Mouse (Mus musculus) liver, embryonic 14.5 days (tissue): ENCODE measurements at regions not wholly inside any gene's neighbourhood (a gene's known extent, or its start where the extent isn't known, plus 50 kb on each side); places are given as distances from the start of the nearest gene placed in this dataset.

ENCODE experiments used
- ATAC-seq: fragments of 200-750 bp; cut with Nextera tagmentation; 2 replicates; pipeline ENCODE4 v1.8.0; 2017; ENCODE audit warnings: moderate number of reproducible peaks, mild to moderate bottlenecking, moderate library complexity; ENCODE audit not compliant: insufficient read depth
- DNase-seq, 3 experiments: peaks; one replicate each; pipeline ENCODE4 v3.0.0-alpha.2; 2012 to 2013; ENCODE audit warnings: low read depth in 3 of 3, low spot score in 3 of 3
- H3K27ac ChIP-seq: fragments of 300-500 bp; sonication (generic); 2 replicates; pipeline ENCODE4 v1.5.1; 2014; ENCODE audit warnings: moderate library complexity, mild to moderate bottlenecking, control low read depth, inconsistent platforms
- H3K27me3 ChIP-seq: fragments of 300-500 bp; sonication (generic); 2 replicates; pipeline ENCODE4 v1.6.1; 2014; ENCODE audit warnings: mild to moderate bottlenecking, low read length, moderate library complexity; ENCODE audit not compliant: control insufficient read depth, insufficient read depth
- H3K36me3 ChIP-seq: fragments of 300-500 bp; sonication (generic); replicated peaks from 2 replicates; pipeline ENCODE4 v1.6.1; 2014; ENCODE audit warnings: low read depth; ENCODE audit not compliant: control insufficient read depth, insufficient read depth
- H3K4me1 ChIP-seq, 2 experiments: fragments of 200-500 bp in 1 of 2; fragments of 300-500 bp in 1 of 2; sonication (generic) in 1 of 2; replicated peaks; 2 replicates each; pipeline ENCODE4 v1.6.1; 2012 to 2014; ENCODE audit warnings: antibody characterized with exemption in 1 of 2, inconsistent platforms in 1 of 2, low read length in 1 of 2; ENCODE audit not compliant: control insufficient read depth in 2 of 2, insufficient read depth in 2 of 2
- H3K4me2 ChIP-seq: fragments of 300-500 bp; sonication (generic); 2 replicates; pipeline ENCODE4 v1.6.1; 2014; ENCODE audit warnings: low read depth, mild to moderate bottlenecking, control low read depth, moderate library complexity
- H3K4me3 ChIP-seq, 2 experiments: fragments of 200-500 bp in 1 of 2; fragments of 300-500 bp in 1 of 2; sonication (generic) in 1 of 2; 2 replicates each; pipeline ENCODE4 v1.5.1; 2012 to 2014; ENCODE audit warnings: low read depth in 2 of 2, low read length in 2 of 2, mild to moderate bottlenecking in 2 of 2, control low read depth in 1 of 2, inconsistent platforms in 1 of 2, moderate library complexity in 1 of 2; ENCODE audit not compliant: insufficient read depth in 1 of 2
- H3K9ac ChIP-seq: fragments of 300-500 bp; sonication (generic); replicated peaks from 2 replicates; pipeline ENCODE4 v1.6.1; 2014; ENCODE audit warnings: mild to moderate bottlenecking, control low read depth, moderate library complexity
- H3K9me3 ChIP-seq: fragments of 300-500 bp; sonication (generic); 2 replicates; pipeline ENCODE4 v1.6.1; 2016; ENCODE audit warnings: low read length, mixed read lengths; ENCODE audit not compliant: control insufficient read depth
- CTCF ChIP-seq: IDR thresholded peaks from 2 replicates; pipeline ENCODE4 v1.5.1; 2016; ENCODE audit warnings: antibody characterized with exemption, low read depth, control low read depth
- EP300 ChIP-seq: IDR thresholded peaks from 2 replicates; pipeline ENCODE4 v1.6.1; 2016; ENCODE audit warnings: antibody characterized with exemption, low read depth
- WGBS: fragments of 180-500 bp; shearing (Covaris S2); extraction: QIAGEN DNeasy Blood & Tissue Kit; methylation state at CpG from one replicate; pipeline ENCODE4 v1.1.7; 2014; ENCODE audit not compliant: insufficient replicate concordance; 5-methylcytosine and 5-hydroxymethylcytosine counted together

DNA sequence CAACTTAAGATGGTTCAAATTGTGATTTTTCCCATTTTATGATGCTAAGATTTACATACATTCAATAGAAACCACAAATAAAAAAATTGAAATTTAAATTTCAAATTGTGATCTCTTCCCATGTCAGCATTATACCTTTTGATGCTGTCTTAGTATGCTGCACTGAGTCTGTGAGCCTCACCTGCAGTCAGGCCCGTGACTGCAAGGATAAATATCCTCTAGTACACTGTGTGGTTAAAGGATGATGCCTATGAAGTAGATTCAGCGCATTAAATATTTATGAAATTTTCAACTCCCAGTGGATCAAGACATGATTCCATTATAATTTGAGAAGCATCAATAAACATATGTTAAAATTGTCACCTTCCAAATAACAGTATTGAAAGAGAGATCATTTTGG is 340.4 kb downstream of the Mllt3 start:
- Histone ChIP-seq H3K27me3 (no peaks in the 10 kb centered on the region), H3K27ac (no peak overlapping the region)
- 63% methylated on average over 2 of the region's 2 CpGs for WGBS

DNA sequence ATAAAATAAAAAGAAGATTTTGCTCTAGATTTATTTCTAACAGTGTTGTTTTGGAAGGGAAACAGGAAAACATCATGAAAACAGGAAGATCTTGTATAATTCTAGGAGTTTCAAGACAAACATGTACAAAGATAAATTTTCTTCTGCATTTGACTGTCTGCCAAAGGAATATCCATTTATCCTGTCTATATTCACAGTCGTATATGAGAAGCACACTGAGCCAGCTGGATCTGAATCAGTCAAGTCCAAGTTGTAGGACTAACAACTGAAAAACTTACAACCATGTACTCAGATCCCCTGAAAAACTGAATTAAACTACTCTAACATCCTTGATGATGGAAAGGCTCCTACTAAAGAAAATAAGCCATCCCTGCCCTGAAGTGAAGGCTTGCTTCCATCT is 348.2 kb downstream of the Mllt3 start:
- H3K27me3 ChIP-seq = no peaks in the 10 kb centered on the region
- H3K4me3 ChIP-seq = no peak overlapping the region
- no peaks in the 10 kb centered on the region for H3K4me1 ChIP-seq
- DNase-seq (no peak), ATAC-seq (no peak)
- WGBS = 50% methylated on average over 1 of the region's 1 CpGs
- no peaks in the 10 kb centered on the region for H3K9me3 ChIP-seq
- TF ChIP-seq EP300 (no peak), CTCF (no peak)
- no peak overlapping the region for H3K9ac ChIP-seq
- no peak overlapping the region for H3K27ac ChIP-seq
- H3K36me3 ChIP-seq = no peaks in the 10 kb centered on the region
- H3K4me2 ChIP-seq = no peak overlapping the region

More for the DNA sequence above, 340.4 kb downstream of the Mllt3 start:
- DNase-seq = no peak
- no peak overlapping the region for H3K4me2 ChIP-seq
- H3K9me3 ChIP-seq = no peaks in the 10 kb centered on the region
- no peak overlapping the region for H3K9ac ChIP-seq
- TF ChIP-seq EP300 (no peak), CTCF (no peak)
- H3K36me3 ChIP-seq = no peaks in the 10 kb centered on the region
- H3K4me3 ChIP-seq = no peak overlapping the region
- no peak for ATAC-seq
- no peaks in the 10 kb centered on the region for H3K4me1 ChIP-seq

GRCm38 (mm10) chr4:87682783-87683182 is 350.4 kb downstream of the Mllt3 start:
- WGBS = 56% methylated on average over 2 of the region's 2 CpGs
- H3K27me3 ChIP-seq = no peaks in the 10 kb centered on the region
- no peak overlapping the region for H3K27ac ChIP-seq
- DNase-seq = no peak
- no peak overlapping the region for H3K9ac ChIP-seq
- no peaks in the 10 kb centered on the region for H3K4me1 ChIP-seq
- H3K4me2 ChIP-seq = no peak overlapping the region
- no peak for ATAC-seq
- H3K4me3 ChIP-seq = no peak overlapping the region
- no peaks in the 10 kb centered on the region for H3K36me3 ChIP-seq
- no peaks in the 10 kb centered on the region for H3K9me3 ChIP-seq
- no peak for TF ChIP-seq CTCF
- TF ChIP-seq EP300 = no peak

GRCm38 (mm10) chr4:87671101-87671500 is 362.1 kb downstream of the Mllt3 start:
- H3K4me1 ChIP-seq = no peaks in the 10 kb centered on the region
- H3K4me2 ChIP-seq = no peak overlapping the region
- DNase-seq (no peak), ATAC-seq (no peak)
- 65% methylated on average over 3 of the region's 3 CpGs for WGBS
- no peak overlapping the region for H3K4me3 ChIP-seq
- H3K9ac ChIP-seq = no peak overlapping the region
- TF ChIP-seq CTCF (no peak), EP300 (no peak)
- H3K27me3 ChIP-seq = no peaks in the 10 kb centered on the region
- H3K9me3 ChIP-seq = no peaks in the 10 kb centered on the region
- no peaks in the 10 kb centered on the region for H3K36me3 ChIP-seq
- no peak overlapping the region for H3K27ac ChIP-seq

DNA sequence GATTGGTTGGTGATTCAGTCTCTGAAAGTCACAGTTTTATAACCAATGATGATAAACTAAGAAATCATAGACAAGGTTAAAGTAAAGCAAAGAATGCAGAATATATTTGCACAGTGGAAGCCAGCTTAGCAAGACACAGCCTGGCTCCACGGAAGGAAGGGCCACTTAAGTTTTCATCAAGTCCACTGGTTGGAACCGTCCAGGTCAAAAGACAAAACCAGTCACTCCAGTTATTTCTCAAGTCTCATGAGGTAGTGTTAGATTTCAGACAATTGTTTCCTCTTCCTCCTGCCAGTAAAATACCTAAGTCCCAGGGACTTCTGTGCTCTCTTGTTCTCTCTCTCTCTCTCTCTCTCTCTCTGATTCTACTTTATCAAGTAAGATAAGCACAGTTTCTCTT is 363.0 kb downstream of the Mllt3 start:
- no peaks in the 10 kb centered on the region for H3K4me1 ChIP-seq
- no peaks in the 10 kb centered on the region for H3K9me3 ChIP-seq
- no peaks in the 10 kb centered on the region for H3K36me3 ChIP-seq
- H3K27me3 ChIP-seq = no peaks in the 10 kb centered on the region
- H3K4me3 ChIP-seq = no peak overlapping the region
- 43% methylated on average over 2 of the region's 2 CpGs for WGBS
- TF ChIP-seq EP300 (no peak), CTCF (no peak)
- no peak overlapping the region for H3K9ac ChIP-seq
- ATAC-seq (no peak), DNase-seq (no peak)
- H3K27ac ChIP-seq = no peak overlapping the region
- no peak overlapping the region for H3K4me2 ChIP-seq

GRCm38 (mm10) chr4:87669480-87669879 is 363.7 kb downstream of the Mllt3 start:
- Histone ChIP-seq H3K27ac (no peak overlapping the region), H3K9ac (no peak overlapping the region), H3K4me2 (no peak overlapping the region), H3K4me1 (no peaks in the 10 kb centered on the region), H3K27me3 (no peaks in the 10 kb centered on the region), H3K4me3 (no peak overlapping the region), H3K9me3 (no peaks in the 10 kb centered on the region), H3K36me3 (no peaks in the 10 kb centered on the region)
- WGBS = 60% methylated on average over 1 of the region's 1 CpGs
- no peak for DNase-seq
- ATAC-seq = no peak
- TF ChIP-seq EP300 (no peak), CTCF (no peak)
